Mouse (Mus musculus) lung, embryonic 14.5 days (tissue): ENCODE data around the gene Grb2. TPM values are rescaled to one million over a fixed set of nuclear protein-coding genes. Genes with fewer than 3 reads are reported as not detected.

Experiments used
- ATAC-seq: fragments of 200-750 bp; cut with Nextera tagmentation; 2 replicates; pipeline ENCODE4 v1.8.0; 2017; ENCODE audit warnings: mild to moderate bottlenecking, moderate TSS enrichment, moderate library complexity; ENCODE audit not compliant: insufficient read depth
- DNase-seq: peaks from one replicate; pipeline ENCODE4 v3.0.0-alpha.2; 2015
- H3K27ac ChIP-seq: fragments of 300-500 bp; sonication (generic); 2 replicates; pipeline ENCODE4 v1.5.1; 2014; ENCODE audit warnings: low read depth, mild to moderate bottlenecking, moderate library complexity
- H3K27me3 ChIP-seq: fragments of 300-500 bp; sonication (generic); 2 replicates; pipeline ENCODE4 v1.6.1; 2014; ENCODE audit warnings: low read length, control low read depth; ENCODE audit not compliant: insufficient read depth
- H3K36me3 ChIP-seq: fragments of 300-500 bp; sonication (generic); 2 replicates; pipeline ENCODE4 v1.6.1; 2014; ENCODE audit warnings: control low read depth; ENCODE audit not compliant: insufficient read depth
- H3K4me1 ChIP-seq: fragments of 300-500 bp; sonication (generic); 2 replicates; pipeline ENCODE4 v1.6.1; 2014; ENCODE audit warnings: antibody characterized with exemption, control low read depth; ENCODE audit not compliant: insufficient read depth
- H3K4me2 ChIP-seq: fragments of 300-500 bp; sonication (generic); 2 replicates; pipeline ENCODE4 v1.6.1; 2014; ENCODE audit warnings: mild to moderate bottlenecking
- H3K4me3 ChIP-seq: fragments of 300-500 bp; sonication (generic); 2 replicates; pipeline ENCODE4 v1.5.1; 2014; ENCODE audit warnings: low read depth, low read length
- H3K9ac ChIP-seq: fragments of 300-500 bp; sonication (generic); 2 replicates; pipeline ENCODE4 v1.6.1; 2014
- H3K9me3 ChIP-seq: fragments of 300-500 bp; sonication (generic); 2 replicates; pipeline ENCODE4 v1.6.1; 2016; ENCODE audit warnings: low read depth, low read length, control low read depth
- CTCF ChIP-seq: IDR thresholded peaks from 2 replicates; pipeline ENCODE4 v1.5.1; 2016; ENCODE audit warnings: antibody characterized with exemption, low read depth
- WGBS: fragments of 180-500 bp; shearing (Covaris S2); extraction: QIAGEN DNeasy Blood & Tissue Kit; methylation state at CpG from one replicate; pipeline ENCODE4 v1.1.7; 2014; 5-methylcytosine and 5-hydroxymethylcytosine counted together
- polyA plus RNA-seq: library from polyadenylated mRNA; unstranded; fragments of >200 nt; fragmentation: Nextera tagmentation; extraction: Ambion mirVana; gene quantifications from 2 replicates; pipeline ENCODE4 v1.2.1, GENCODE M21; 2014

Grb2 gene
- polyA plus RNA-seq, 1 experiment from 2014 or later = 41.5 TPM

GRCm38 (mm10) chr11:115598309-115598708, 110.1 kb downstream of the Grb2 start:
- Histone ChIP-seq H3K9ac (no peak overlapping the region), H3K9me3 (no peaks in the 10 kb centered on the region), H3K27me3 (no peaks in the 10 kb centered on the region), H3K27ac (no peak overlapping the region), H3K4me3 (no peak overlapping the region), H3K4me2 (no peak overlapping the region), H3K36me3 (peaks cover 55% of the 10 kb centered on the region), H3K4me1 (peaks cover 7% of the 10 kb centered on the region)
- 90% methylated on average over 4 of the region's 4 CpGs for WGBS
- ATAC-seq (no peak), DNase-seq (no peak)
- no peak for TF ChIP-seq CTCF

DNA sequence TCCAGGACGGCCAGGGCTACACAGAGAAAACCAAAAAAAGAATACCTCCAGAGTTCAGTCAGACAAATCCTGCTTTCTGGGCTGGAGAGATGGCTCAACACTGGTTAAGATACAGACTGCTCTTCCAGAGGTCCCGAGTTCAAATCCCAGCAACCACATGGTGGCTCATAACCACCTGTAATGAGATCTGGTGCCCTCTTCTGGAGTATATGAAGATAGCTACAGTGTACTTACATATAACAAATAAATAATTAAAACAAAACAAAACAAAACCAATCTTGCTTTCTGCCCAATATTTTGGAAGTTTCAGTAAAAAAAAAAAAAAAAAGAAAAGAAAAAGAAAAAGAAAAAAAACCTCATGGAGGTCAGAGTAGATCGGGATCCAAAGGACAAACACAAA, 113.2 kb downstream of the Grb2 start:
- Histone ChIP-seq H3K4me3 (no peak overlapping the region), H3K9me3 (no peaks in the 10 kb centered on the region), H3K4me1 (no peaks in the 10 kb centered on the region), H3K36me3 (peaks cover 77% of the 10 kb centered on the region), H3K27me3 (no peaks in the 10 kb centered on the region), H3K27ac (no peak overlapping the region), H3K9ac (no peak overlapping the region), H3K4me2 (no peak overlapping the region)
- 98% methylated on average over 3 of the region's 3 CpGs for whole genome bisulfite sequencing
- no peak for TF ChIP-seq CTCF
- DNase-seq = no peak
- ATAC-seq = no peak

Other genes with a start within 250 kb of the Grb2 start
- 0.28 and 0.64 TPM in 2 replicates for gene Slc16a5, start 246.1 kb downstream of the Grb2 start, polyA plus RNA-seq
- 5.7 and 8.0 TPM in 2 replicates for gene Armc7, start 232.9 kb downstream of the Grb2 start, polyA plus RNA-seq
- 76.0 and 79.4 TPM in 2 replicates for gene Nt5c, start 216.7 kb downstream of the Grb2 start, polyA plus RNA-seq
- gene Jpt1, start 194.2 kb downstream of the Grb2 start, polyA plus RNA-seq = 518 and 521 TPM in 2 replicates
- 1,096 and 1,118 TPM in 2 replicates for gene Sumo2, start 172.3 kb downstream of the Grb2 start, polyA plus RNA-seq
- gene Nup85, start 144.2 kb downstream of the Grb2 start, polyA plus RNA-seq = 203 and 213 TPM in 2 replicates
- gene Mrps7, start 104.7 kb downstream of the Grb2 start, polyA plus RNA-seq = 93.3 and 95.6 TPM in 2 replicates
- 22.5 and 22.7 TPM in 2 replicates for gene Gga3, start 104.5 kb downstream of the Grb2 start, polyA plus RNA-seq
- 21.8 and 22.3 TPM in 2 replicates for gene Mif4gd, start 95.6 kb downstream of the Grb2 start, polyA plus RNA-seq
- gene Slc25a19, start 80.3 kb downstream of the Grb2 start, polyA plus RNA-seq = 18.5 and 22.5 TPM in 2 replicates
- 18.5 and 20.9 TPM in 2 replicates for gene Tmem94, start 56.8 kb upstream of the Grb2 start, polyA plus RNA-seq
- 21.0 and 23.0 TPM in 2 replicates for gene Caskin2, start 105.0 kb upstream of the Grb2 start, polyA plus RNA-seq
- gene Tsen54, start 106.1 kb upstream of the Grb2 start, polyA plus RNA-seq = 31.5 and 35.0 TPM in 2 replicates
- gene Llgl2, start 115.5 kb upstream of the Grb2 start, polyA plus RNA-seq = 28.8 and 31.9 TPM in 2 replicates
- 0.12 and 0.28 TPM in 2 replicates for gene Myo15b, start 149.8 kb upstream of the Grb2 start, polyA plus RNA-seq
- gene Smim5, start 191.4 kb upstream of the Grb2 start, polyA plus RNA-seq = 1.9 and 3.2 TPM in 2 replicates
- 11.4 and 12.2 TPM in 2 replicates for gene Smim6, start 203.4 kb upstream of the Grb2 start, polyA plus RNA-seq
- gene Sap30bp, start 224.7 kb upstream of the Grb2 start, polyA plus RNA-seq = 39.1 and 43.5 TPM in 2 replicates
- gene Recql5, start 224.9 kb upstream of the Grb2 start, polyA plus RNA-seq = 17.8 and 21.7 TPM in 2 replicates